In genomic region chr1:91057311-91058245, GRCm38 (mm10) we compare ENCODE assay signal across 9 mouse cellular contexts. TPM values are rescaled to one million over a fixed set of nuclear protein-coding genes. Genes with fewer than 3 reads are reported as not detected.
DNase-seq lines count a peak whose midpoint lies in the region; ATAC-seq and TF ChIP-seq lines count a peak whose summit lies in the region.
"Had no signal": no experiment of that assay in that cellular context is flagged by ENCODE, and none has a peak within 500 bp of the region (broad histone marks: within the 10 kb centered on the region; RNA-seq: fewer than 3 reads in every experiment).

No protein-coding gene starts in this region.

- ATAC-seq in heart, embryonic 11.5 days (replicated peaks; ENCODE audit: insufficient number of reproducible peaks, low FRiP score, low TSS enrichment), result no peak
- ATAC-seq in common myeloid progenitor, adult 5-6 weeks (replicated peaks; ENCODE audit: low read depth, poor library complexity, severe bottlenecking), result peak; percentile 6; the same call in 1 of the 2 replicates
- ATAC-seq in liver, postnatal 0 days, result peak; percentile 18; the same call in 1 of the 2 replicates
- ATAC-seq in forebrain, embryonic 13.5 days, result no peak
- ATAC-seq in midbrain, postnatal 0 days (ENCODE audit: low FRiP score), result no peak
- ATAC-seq in forebrain, embryonic 12.5 days (ENCODE audit: low FRiP score), result no peak

- 0 out of 2 replicates have a peak, but pooled peaks have one; percentile 23 for TF ChIP-seq EP300 in liver, postnatal 0 days (IDR thresholded peaks at IDR 0.05; ENCODE audit: low read depth)

- no peaks in the 10 kb centered on the region for H3K9me3 ChIP-seq in heart, embryonic 11.5 days (replicated peaks; ENCODE audit: control insufficient read depth, low read length)
- no peaks in the 10 kb centered on the region for H3K9me3 ChIP-seq in liver, postnatal 0 days (ENCODE audit: low read length)
- H3K9me3 ChIP-seq in forebrain, embryonic 13.5 days (replicated peaks), result no peaks in the 10 kb centered on the region
- H3K9me3 ChIP-seq in midbrain, postnatal 0 days (ENCODE audit: low read length), result no peaks in the 10 kb centered on the region
- no peaks in the 10 kb centered on the region for H3K9me3 ChIP-seq in forebrain, embryonic 12.5 days

- TF ChIP-seq CTCF in liver, postnatal 0 days (IDR thresholded peaks at IDR 0.05; ENCODE audit: low read depth), result no peak
- no peak for TF ChIP-seq CTCF in midbrain, postnatal 0 days (IDR thresholded peaks at IDR 0.05)

- H3K4me3 ChIP-seq in heart, embryonic 11.5 days (ENCODE audit: low read depth, low read length), result no peak overlapping the region
- peak overlapping the region; percentile 36 for H3K4me3 ChIP-seq in liver, postnatal 0 days (ENCODE audit: low read depth, low read length)
- H3K4me3 ChIP-seq in forebrain, embryonic 13.5 days, result no peak overlapping the region
- H3K4me3 ChIP-seq in midbrain, postnatal 0 days (ENCODE audit: low read depth, low read length), result no peak overlapping the region
- H3K4me3 ChIP-seq in forebrain, embryonic 12.5 days (replicated peaks), result no peak overlapping the region

- no peak for DNase-seq in heart, postnatal 4 days
- DNase-seq in liver, postnatal 0 days, result peak; percentile 52
- peak; percentile 79 for DNase-seq in thymus, postnatal 0 days (ENCODE audit: low spot score)
- no peak for DNase-seq in midbrain, postnatal 0 days (ENCODE audit: low spot score)

- H3K36me3 ChIP-seq in heart, embryonic 11.5 days (ENCODE audit: control insufficient read depth, insufficient read depth, low read length), result no peaks in the 10 kb centered on the region
- H3K36me3 ChIP-seq in liver, postnatal 0 days (replicated peaks; ENCODE audit: insufficient read depth, low read length), result no peaks in the 10 kb centered on the region; the same call in 1 of the 2 replicates
- no peaks in the 10 kb centered on the region for H3K36me3 ChIP-seq in forebrain, embryonic 13.5 days (ENCODE audit: poor library complexity, severe bottlenecking)
- H3K36me3 ChIP-seq in midbrain, postnatal 0 days (ENCODE audit: insufficient read depth, low read length), result no peaks in the 10 kb centered on the region
- no peaks in the 10 kb centered on the region for H3K36me3 ChIP-seq in forebrain, embryonic 12.5 days (replicated peaks)
- H3K36me3 ChIP-seq: G1E had no signal

- H3K27me3 ChIP-seq in heart, embryonic 11.5 days (ENCODE audit: control insufficient read depth, insufficient read depth, low read length), result no peaks in the 10 kb centered on the region
- no peaks in the 10 kb centered on the region for H3K27me3 ChIP-seq in liver, postnatal 0 days (ENCODE audit: insufficient read depth, low read length)
- H3K27me3 ChIP-seq in forebrain, embryonic 13.5 days, result peaks cover 14% of the 10 kb centered on the region
- no peaks in the 10 kb centered on the region; the same call in 1 of the 2 replicates for H3K27me3 ChIP-seq in midbrain, postnatal 0 days (ENCODE audit: insufficient read depth, low read length)
- peaks cover 17% of the 10 kb centered on the region for H3K27me3 ChIP-seq in forebrain, embryonic 12.5 days

- H3K4me2 ChIP-seq in heart, embryonic 11.5 days, result peak overlapping the region; percentile 92
- peak overlapping the region; percentile 85 for H3K4me2 ChIP-seq in liver, postnatal 0 days (ENCODE audit: low read depth, low read length)
- H3K4me2 ChIP-seq in forebrain, embryonic 13.5 days, result no peak overlapping the region
- H3K4me2 ChIP-seq in midbrain, postnatal 0 days (ENCODE audit: low read depth, low read length, poor library complexity, severe bottlenecking), result no peak overlapping the region
- H3K4me2 ChIP-seq in forebrain, embryonic 12.5 days, result no peak overlapping the region

- peaks cover 80% of the 10 kb centered on the region for H3K4me1 ChIP-seq in heart, embryonic 11.5 days (ENCODE audit: control insufficient read depth, insufficient read depth, low read length)
- H3K4me1 ChIP-seq in liver, postnatal 0 days (ENCODE audit: insufficient read depth), result peaks cover 64% of the 10 kb centered on the region
- peaks cover 20% of the 10 kb centered on the region for H3K4me1 ChIP-seq in forebrain, embryonic 13.5 days
- peaks cover 15% of the 10 kb centered on the region for H3K4me1 ChIP-seq in midbrain, postnatal 0 days (ENCODE audit: insufficient read depth, low read length)
- peaks cover 22% of the 10 kb centered on the region for H3K4me1 ChIP-seq in forebrain, embryonic 12.5 days

- 53% methylated on average over 18 of the region's 18 CpGs for WGBS in heart, embryonic 11.5 days (ENCODE audit: insufficient replicate concordance)
- 22% methylated on average over 18 of the region's 18 CpGs for WGBS in liver, postnatal 0 days (ENCODE audit: insufficient replicate concordance)
- WGBS in forebrain, embryonic 13.5 days, result 74% methylated on average over 18 of the region's 18 CpGs
- WGBS in midbrain, postnatal 0 days, result 72% methylated on average over 18 of the region's 18 CpGs
- 73% methylated on average over 18 of the region's 18 CpGs for WGBS in forebrain, embryonic 12.5 days

- peak overlapping the region; percentile 67 for H3K27ac ChIP-seq in heart, embryonic 11.5 days (ENCODE audit: low read depth, low read length)
- peak overlapping the region; percentile 98 for H3K27ac ChIP-seq in liver, postnatal 0 days (ENCODE audit: low read depth)
- H3K27ac ChIP-seq in forebrain, embryonic 13.5 days, result no peak overlapping the region
- H3K27ac ChIP-seq in midbrain, postnatal 0 days (ENCODE audit: low read depth, low read length), result no peak overlapping the region
- H3K27ac ChIP-seq in forebrain, embryonic 12.5 days, result no peak overlapping the region

- peak overlapping the region; percentile 34; the same call in 1 of the 2 replicates for H3K9ac ChIP-seq in heart, embryonic 11.5 days (ENCODE audit: low read depth, low read length)
- H3K9ac ChIP-seq in liver, postnatal 0 days (replicated peaks), result peak overlapping the region; percentile 61
- H3K9ac ChIP-seq in forebrain, embryonic 13.5 days, result no peak overlapping the region
- H3K9ac ChIP-seq in midbrain, postnatal 0 days (replicated peaks; ENCODE audit: low read length, poor library complexity, severe bottlenecking), result no peak overlapping the region
- no peak overlapping the region for H3K9ac ChIP-seq in forebrain, embryonic 12.5 days

RNA-seq across cellular contexts. Expression of gene Lrrfip1, which starts 59.0 kb away (rescaled TPM):
- 115 and 138 TPM in 2 replicates for polyA plus RNA-seq in heart, embryonic 11.5 days (2014; fragmentation: Nextera tagmentation; extraction: Ambion mirVana)
- total RNA-seq in heart, postnatal 4 days (2021), result 100 to 1,000 TPM; 214 to 233 TPM
- 117 and 166 TPM in 2 replicates for total RNA-seq in common myeloid progenitor, adult 5-6 weeks (2017)
- polyA plus RNA-seq in liver, postnatal 0 days (2015; fragmentation: Nextera tagmentation; extraction: Ambion mirVana), result 21.9 and 22.7 TPM in 2 replicates
- 59.8 and 61.1 TPM in 2 replicates for polyA plus RNA-seq in thymus, postnatal 0 days (2015; fragmentation: Nextera tagmentation; extraction: Ambion mirVana)
- 21.6 and 22.1 TPM in 2 replicates for polyA plus RNA-seq in forebrain, embryonic 13.5 days (2015; fragmentation: Nextera tagmentation; extraction: Ambion mirVana)
- total RNA-seq in midbrain, postnatal 0 days (2014; rRNA removed), result 26.7 and 34.2 TPM in 2 replicates
- 41.4 and 48.9 TPM in 2 replicates for polyA plus RNA-seq in midbrain, postnatal 0 days (2015; fragmentation: Nextera tagmentation; extraction: Ambion mirVana)
- polyA plus RNA-seq in forebrain, embryonic 12.5 days (2016; fragmentation: Nextera tagmentation; extraction: Ambion mirVana), result 19.6 and 19.9 TPM in 2 replicates
- polyA plus RNA-seq: G1E had no signal

Comparison
In these comparisons a context has a peak if more than half of its experiments do, and no peak if none do; other contexts are left out.
1. ATAC-seq: peak in common myeloid progenitor, adult 5-6 weeks (single experiment) and liver, postnatal 0 days (single experiment); none in heart, embryonic 11.5 days (single experiment), forebrain, embryonic 13.5 days (single experiment), midbrain, postnatal 0 days (single experiment) and forebrain, embryonic 12.5 days (single experiment).
2. H3K27ac ChIP-seq: peak in heart, embryonic 11.5 days (single experiment) and liver, postnatal 0 days (single experiment); none in forebrain, embryonic 13.5 days (single experiment), midbrain, postnatal 0 days (single experiment) and forebrain, embryonic 12.5 days (single experiment).
3. H3K4me2 ChIP-seq: peak in heart, embryonic 11.5 days (single experiment) and liver, postnatal 0 days (single experiment); none in forebrain, embryonic 13.5 days (single experiment), midbrain, postnatal 0 days (single experiment) and forebrain, embryonic 12.5 days (single experiment).
4. H3K9ac ChIP-seq: peak in heart, embryonic 11.5 days (single experiment) and liver, postnatal 0 days (single experiment); none in forebrain, embryonic 13.5 days (single experiment), midbrain, postnatal 0 days (single experiment) and forebrain, embryonic 12.5 days (single experiment).
5. DNase-seq: peak in liver, postnatal 0 days (single experiment) and thymus, postnatal 0 days (single experiment); none in heart, postnatal 4 days (single experiment) and midbrain, postnatal 0 days (single experiment).